Mouse (Mus musculus): ENCODE results near the gene Pfdn4. TPM values are rescaled to one million over a fixed set of nuclear protein-coding genes. Genes with fewer than 3 reads are reported as not detected.

The Pfdn4 gene
- polyA plus RNA-seq, 1 experiment from 2014 or later: 91.9 TPM

Other genes starting within 250 kb of the Pfdn4 start
- 0.92 and 1.2 TPM in 2 replicates for gene Bcas1, start 68.6 kb upstream of the Pfdn4 start, polyA plus RNA-seq (2016; fragmentation: Nextera tagmentation; extraction: Ambion mirVana)
- gene Cyp24a1, start 717 bp downstream of the Pfdn4 start, polyA plus RNA-seq (2016; fragmentation: Nextera tagmentation; extraction: Ambion mirVana): not detected in 2 replicates
- not detected in 2 replicates for gene 4930470P17Rik, start 105.6 kb downstream of the Pfdn4 start, polyA plus RNA-seq (2016; fragmentation: Nextera tagmentation; extraction: Ambion mirVana)
- 11.8 and 16.3 TPM in 2 replicates for gene Dok5, start 235.4 kb downstream of the Pfdn4 start, polyA plus RNA-seq (2016; fragmentation: Nextera tagmentation; extraction: Ambion mirVana)